ENCODE assay signal across 16 mouse cellular contexts in the genomic region with DNA sequence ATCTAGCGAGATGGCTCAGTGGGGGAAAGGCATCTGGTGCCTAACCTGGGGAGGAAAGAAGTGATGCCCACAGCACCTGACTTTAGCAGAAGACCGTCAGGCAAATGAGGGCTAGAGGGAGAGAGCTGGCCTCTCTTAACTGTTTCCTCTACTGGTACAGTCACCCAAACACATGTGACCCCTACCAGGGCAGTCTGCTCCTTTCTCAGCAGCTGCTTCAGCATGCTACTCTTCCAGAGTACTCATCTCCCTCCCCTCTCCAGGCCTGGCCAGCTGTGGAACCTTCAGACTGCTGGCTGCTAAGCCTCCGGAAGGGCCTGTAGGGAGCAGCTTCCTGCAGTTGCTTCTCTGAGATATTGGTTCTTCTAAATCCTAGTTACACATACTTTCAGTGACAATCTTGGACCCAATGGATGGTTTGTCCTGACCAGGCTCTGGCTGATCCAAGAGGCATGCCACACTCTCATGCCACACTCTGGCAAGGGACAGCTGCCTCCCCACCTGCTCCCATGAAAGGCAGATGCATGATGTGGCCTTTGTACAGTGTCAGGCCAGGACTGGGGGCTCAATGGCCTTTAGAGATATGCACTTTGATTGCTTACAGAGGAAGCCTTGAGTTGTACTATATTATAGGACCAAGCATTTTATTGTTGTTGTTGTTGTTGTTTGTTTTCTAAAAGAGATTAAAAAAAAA.
A peak's percentile ranks its signal among the peaks of the same experiment; 100 is the strongest.
DNase-seq lines count a peak whose midpoint lies in the region; ATAC-seq and TF ChIP-seq lines count a peak whose summit lies in the region.
"Had no signal": no experiment of that assay in that cellular context is flagged by ENCODE, and none has a peak within 500 bp of the region (broad histone marks: within the 10 kb centered on the region; RNA-seq: fewer than 3 reads in every experiment).

No protein-coding gene starts in this region.

- 72% methylated on average over 3 of the region's 3 CpGs for WGBS in heart, embryonic 16.5 days
- 72% methylated on average over 3 of the region's 3 CpGs for WGBS in heart, embryonic 11.5 days (ENCODE audit: insufficient replicate concordance)
- WGBS in kidney, embryonic 15.5 days, result 92% methylated on average over 3 of the region's 3 CpGs
- WGBS in intestine, embryonic 16.5 days, result 75% methylated on average over 3 of the region's 3 CpGs

- DNase-seq in kidney, postnatal 14 days, result peak; percentile 32
- peak; percentile 64 for DNase-seq in CH12.LX (ENCODE audit: extremely low read depth)
- DNase-seq in thymus, postnatal 4 days, result no peak
- DNase-seq: adrenal gland, adult 2 months; cerebellum, adult 9-10 months; kidney, adult 9 months; right cerebral cortex, postnatal 4 days; thymus, adult 2 months had no signal

- in situ Hi-C loops in CH12.LX (cut with MboI; ENCODE audit: low pct_ligation_motif_present, low pct_unique_long_range_greater_than_20kb, low sequenced_read_pairs), result no loop called here

- TF ChIP-seq EP300 in CH12.LX (IDR thresholded peaks at IDR 0.05; ENCODE audit: low read length), result peak; percentile 55

- no peaks in the 10 kb centered on the region for H3K36me3 ChIP-seq in heart, embryonic 16.5 days (ENCODE audit: control insufficient read depth, insufficient read depth)
- no peaks in the 10 kb centered on the region for H3K36me3 ChIP-seq in heart, embryonic 11.5 days (ENCODE audit: control insufficient read depth, insufficient read depth, low read length)
- peaks cover 9% of the 10 kb centered on the region; the same call in 1 of the 2 replicates for H3K36me3 ChIP-seq in kidney, embryonic 15.5 days
- peaks cover 16 to 68% of the 10 kb centered on the region in 2 experiments for H3K36me3 ChIP-seq in CH12.LX (replicated peaks in 1 of 2; ENCODE audit: control insufficient read depth in 1 of 2, insufficient read depth in 1 of 2, low read length in 1 of 2)
- H3K36me3 ChIP-seq in intestine, embryonic 16.5 days (ENCODE audit: control insufficient read depth, insufficient read depth, low read length), result peaks cover 7% of the 10 kb centered on the region
- H3K36me3 ChIP-seq: forebrain, embryonic 15.5 days; hindbrain, embryonic 13.5 days had no signal

- H3K9ac ChIP-seq in heart, embryonic 16.5 days (ENCODE audit: low read length), result no peak overlapping the region
- H3K9ac ChIP-seq in heart, embryonic 11.5 days (ENCODE audit: low read depth, low read length), result no peak overlapping the region
- H3K9ac ChIP-seq in kidney, embryonic 15.5 days, result no peak overlapping the region
- no peak overlapping the region for H3K9ac ChIP-seq in CH12.LX (ENCODE audit: insufficient read depth, low read depth)
- H3K9ac ChIP-seq in intestine, embryonic 16.5 days (ENCODE audit: low read depth, low read length), result no peak overlapping the region
- H3K9ac ChIP-seq: forebrain, embryonic 15.5 days; hindbrain, embryonic 13.5 days; neural tube, embryonic 13.5 days had no signal

- ATAC-seq in heart, embryonic 16.5 days (replicated peaks; ENCODE audit: extremely low read depth, insufficient read depth, low FRiP score), result 0 out of 2 replicates have a peak, but pooled peaks have one; percentile 28
- ATAC-seq in heart, embryonic 11.5 days (replicated peaks; ENCODE audit: insufficient number of reproducible peaks, low FRiP score, low TSS enrichment), result no peak
- no peak for ATAC-seq in kidney, embryonic 15.5 days (replicated peaks; ENCODE audit: low FRiP score)
- peak; percentile 35; the same call in 1 of the 2 replicates for ATAC-seq in intestine, embryonic 16.5 days
- ATAC-seq in erythroid progenitor cell, adult 5-6 weeks (replicated peaks; ENCODE audit: low FRiP score, poor library complexity, severe bottlenecking), result no peak
- ATAC-seq: forebrain, embryonic 15.5 days had no signal

- peaks cover 12% of the 10 kb centered on the region for H3K4me1 ChIP-seq in heart, embryonic 16.5 days (ENCODE audit: control insufficient read depth, insufficient read depth, low read length)
- peaks cover 2% of the 10 kb centered on the region; the same call in 1 of the 2 replicates for H3K4me1 ChIP-seq in heart, embryonic 11.5 days (ENCODE audit: control insufficient read depth, insufficient read depth, low read length)
- H3K4me1 ChIP-seq in kidney, embryonic 15.5 days, result 0 out of 2 replicates have a peak, but pooled peaks cover 7% of the 10 kb centered on the region
- peaks cover 7 to 68% of the 10 kb centered on the region in 2 experiments for H3K4me1 ChIP-seq in CH12.LX (ENCODE audit: control insufficient read depth in 1 of 2, insufficient read depth in 2 of 2)
- H3K4me1 ChIP-seq in intestine, embryonic 16.5 days (ENCODE audit: control insufficient read depth, insufficient read depth, low read length), result peaks cover 13% of the 10 kb centered on the region; the same call in 1 of the 2 replicates

- no peaks in the 10 kb centered on the region for H3K9me3 ChIP-seq in heart, embryonic 16.5 days (replicated peaks; ENCODE audit: control insufficient read depth, low read length)
- H3K9me3 ChIP-seq in heart, embryonic 11.5 days (replicated peaks; ENCODE audit: control insufficient read depth, low read length), result no peaks in the 10 kb centered on the region
- H3K9me3 ChIP-seq in kidney, embryonic 15.5 days (replicated peaks), result no peaks in the 10 kb centered on the region
- no peaks in the 10 kb centered on the region for H3K9me3 ChIP-seq in CH12.LX (replicated peaks; ENCODE audit: low read length)
- no peaks in the 10 kb centered on the region for H3K9me3 ChIP-seq in intestine, embryonic 16.5 days (ENCODE audit: control insufficient read depth, low read length)
- H3K9me3 ChIP-seq: forebrain, embryonic 15.5 days; hindbrain, embryonic 13.5 days; neural tube, embryonic 13.5 days had no signal

- TF ChIP-seq CTCF in CH12.LX (conservative IDR thresholded peaks at IDR 0.05 in 1 of 2, IDR thresholded peaks at IDR 0.05 in 1 of 2; ENCODE audit: low read depth in 2 of 2, low read length in 2 of 2), result no peak

- H3K4me3 ChIP-seq in heart, embryonic 16.5 days (ENCODE audit: low read length), result no peak overlapping the region
- no peak overlapping the region for H3K4me3 ChIP-seq in heart, embryonic 11.5 days (ENCODE audit: low read depth, low read length)
- H3K4me3 ChIP-seq in kidney, embryonic 15.5 days (replicated peaks), result no peak overlapping the region
- no peak overlapping the region for H3K4me3 ChIP-seq in CH12.LX (replicated peaks in 1 of 3; ENCODE audit: low read depth in 2 of 3, low read length in 2 of 3, poor library complexity in 1 of 3)
- H3K4me3 ChIP-seq in intestine, embryonic 16.5 days (ENCODE audit: low read length), result no peak overlapping the region
- H3K4me3 ChIP-seq: forebrain, embryonic 15.5 days; hindbrain, embryonic 13.5 days; neural tube, embryonic 13.5 days had no signal

- no peak for TF ChIP-seq POLR2A in CH12.LX (IDR thresholded peaks at IDR 0.05; ENCODE audit: low read depth, low read length)

- H3K27me3 ChIP-seq in heart, embryonic 16.5 days (ENCODE audit: control insufficient read depth, insufficient read depth, low read length), result no peaks in the 10 kb centered on the region
- no peaks in the 10 kb centered on the region for H3K27me3 ChIP-seq in heart, embryonic 11.5 days (ENCODE audit: control insufficient read depth, insufficient read depth, low read length)
- no peaks in the 10 kb centered on the region for H3K27me3 ChIP-seq in kidney, embryonic 15.5 days
- H3K27me3 ChIP-seq in CH12.LX (replicated peaks), result no peaks in the 10 kb centered on the region
- H3K27me3 ChIP-seq in intestine, embryonic 16.5 days (replicated peaks; ENCODE audit: control insufficient read depth, insufficient read depth, low read length), result no peaks in the 10 kb centered on the region
- H3K27me3 ChIP-seq: forebrain, embryonic 15.5 days; hindbrain, embryonic 13.5 days; neural tube, embryonic 13.5 days had no signal

- H3K79me2 ChIP-seq in CH12.LX (replicated peaks; ENCODE audit: control insufficient read depth, extremely low read depth, insufficient read depth, poor library complexity, severe bottlenecking), result no peaks in the 10 kb centered on the region

- no peak overlapping the region for H3K4me2 ChIP-seq in heart, embryonic 16.5 days (ENCODE audit: low read depth, low read length)
- no peak overlapping the region for H3K4me2 ChIP-seq in heart, embryonic 11.5 days
- H3K4me2 ChIP-seq in kidney, embryonic 15.5 days, result no peak overlapping the region
- no peak overlapping the region for H3K4me2 ChIP-seq in CH12.LX (ENCODE audit: insufficient read depth, low read depth, poor library complexity, severe bottlenecking)
- H3K4me2 ChIP-seq in intestine, embryonic 16.5 days (ENCODE audit: low read depth, low read length), result no peak overlapping the region
- H3K4me2 ChIP-seq: forebrain, embryonic 15.5 days; hindbrain, embryonic 13.5 days; neural tube, embryonic 13.5 days had no signal

- H3K27ac ChIP-seq in heart, embryonic 16.5 days (ENCODE audit: low read length), result no peak overlapping the region
- no peak overlapping the region for H3K27ac ChIP-seq in heart, embryonic 11.5 days (ENCODE audit: low read depth, low read length)
- H3K27ac ChIP-seq in kidney, embryonic 15.5 days, result no peak overlapping the region
- H3K27ac ChIP-seq in CH12.LX (ENCODE audit: insufficient read depth, low read depth), result peak overlapping the region; percentile 22; the same call in 1 of the 2 replicates
- H3K27ac ChIP-seq in intestine, embryonic 16.5 days (ENCODE audit: low read length), result peak overlapping the region; percentile 54; the same call in 1 of the 2 replicates
- H3K27ac ChIP-seq: forebrain, embryonic 15.5 days; hindbrain, embryonic 13.5 days; neural tube, embryonic 13.5 days had no signal

- dilution Hi-C loops in CH12.LX (cut with MboI; ENCODE audit: extremely low pct_ligation_motif_present, extremely low pct_unique_long_range_greater_than_20kb, low sequenced_read_pairs), result no loop called here

- no peak for TF ChIP-seq RAD21 in CH12.LX (IDR thresholded peaks at IDR 0.05; ENCODE audit: low read depth, low read length)

TF ChIP-seq in CH12.LX, 34 proteins besides CTCF, POLR2A, EP300 and RAD21:
- TF ChIP-seq USF2 (conservative IDR thresholded peaks at IDR 0.05; ENCODE audit: low read depth, low read length) (no peak), TCF12 (IDR thresholded peaks at IDR 0.05; ENCODE audit: low read depth, low read length) (peak; percentile 46; the same call in 1 of the 2 replicates), TBP (conservative IDR thresholded peaks at IDR 0.05; ENCODE audit: low read depth, low read length) (0 out of 2 replicates have a peak, but pooled peaks have one; percentile 39), NELFE (IDR thresholded peaks at IDR 0.05; ENCODE audit: low read depth, low read length) (no peak), MAX (IDR thresholded peaks at IDR 0.05; ENCODE audit: low read length) (peak; percentile 53; the same call in 1 of the 2 replicates), ETS1 (conservative IDR thresholded peaks at IDR 0.05; ENCODE audit: low read depth, low read length) (peak; percentile 51), BHLHE40 (IDR thresholded peaks at IDR 0.05; ENCODE audit: low read depth, low read length) (peak; percentile 56)

Comparison
In these comparisons a context has a peak if more than half of its experiments do, and no peak if none do; other contexts are left out.
1. ATAC-seq: peak in heart, embryonic 16.5 days (single experiment) and intestine, embryonic 16.5 days (single experiment); none in heart, embryonic 11.5 days (single experiment), kidney, embryonic 15.5 days (single experiment) and erythroid progenitor cell, adult 5-6 weeks (single experiment).
2. H3K27ac ChIP-seq: peak in CH12.LX (single experiment) and intestine, embryonic 16.5 days (single experiment); none in heart, embryonic 16.5 days (single experiment), heart, embryonic 11.5 days (single experiment) and kidney, embryonic 15.5 days (single experiment).